Mouse (Mus musculus) brain, adult 2 months (tissue): ENCODE measurements around the gene Canx.

Experiments used
- DNase-seq: peaks from one replicate; pipeline ENCODE4 v3.0.0; 2011; ENCODE audit warnings: low read depth, low spot score

Gene Canx

DNA sequence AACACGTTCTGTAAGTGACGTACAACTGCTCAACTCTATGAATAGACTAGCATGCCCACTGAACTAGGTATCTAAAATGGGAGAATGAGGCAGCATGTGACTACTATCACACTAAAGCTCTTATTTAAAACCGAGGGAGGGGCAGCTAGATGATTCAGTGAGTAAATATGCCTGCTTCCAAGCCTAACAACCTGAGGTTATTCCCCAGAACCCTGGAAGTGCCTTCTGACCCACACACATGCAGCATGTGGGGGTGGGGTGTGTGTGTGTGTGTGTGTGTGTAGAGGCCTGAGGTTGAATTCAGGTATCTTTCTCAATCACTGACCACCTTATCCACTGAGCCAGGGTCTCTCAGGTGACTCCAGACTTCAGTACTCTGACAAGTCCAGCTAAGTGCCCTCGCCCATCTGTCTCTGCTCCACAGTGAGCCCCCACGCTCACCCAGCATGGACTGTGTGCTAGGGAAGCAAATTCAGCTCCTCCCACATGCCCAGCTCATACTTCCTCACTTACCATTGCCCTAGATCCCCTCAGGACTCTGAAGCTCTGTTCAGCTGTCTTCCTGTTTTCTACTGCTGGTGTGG is 49.8 kb downstream of the Canx start:
- peak; percentile 75 for DNase-seq

DNA sequence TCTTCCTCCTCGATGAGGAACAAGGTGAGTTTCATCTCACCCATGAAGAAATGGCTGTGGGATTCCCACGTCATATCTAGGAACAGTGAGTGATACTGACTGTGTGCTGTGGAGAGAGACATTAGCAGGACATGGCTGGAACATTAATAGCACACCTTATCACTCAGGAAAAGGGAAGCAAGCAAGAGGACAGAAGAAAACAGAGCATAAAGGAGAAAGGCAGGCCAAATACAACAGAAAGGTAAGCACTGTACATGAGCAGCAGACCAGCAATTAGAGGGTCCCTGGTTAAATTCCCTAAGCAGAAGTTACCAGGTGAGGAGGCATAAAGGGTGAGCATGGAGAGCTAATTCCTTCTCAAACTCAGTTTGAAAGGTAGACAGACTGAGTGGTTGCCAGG is 50.4 kb downstream of the Canx start:
- no peak for DNase-seq

DNA sequence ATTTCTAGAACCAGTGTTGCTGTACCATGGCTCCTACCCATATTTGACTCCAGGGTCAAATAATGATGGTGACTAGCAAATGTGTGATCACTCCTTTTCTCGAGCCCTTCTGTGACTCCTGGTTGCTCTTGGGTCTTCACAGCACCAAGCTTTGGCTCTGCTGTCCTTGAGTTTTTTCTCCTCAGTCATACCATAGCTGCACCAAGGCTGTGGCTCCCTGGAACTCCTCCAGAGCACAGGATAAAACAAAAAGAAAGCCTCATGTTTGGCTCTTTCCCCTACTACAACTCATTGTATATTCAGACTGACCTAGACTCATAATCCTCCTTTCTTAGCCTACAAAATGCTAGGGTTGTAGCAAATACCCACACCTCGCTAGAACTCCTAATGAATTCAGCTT is 52.7 kb downstream of the Canx start:
- no peak for DNase-seq

DNA sequence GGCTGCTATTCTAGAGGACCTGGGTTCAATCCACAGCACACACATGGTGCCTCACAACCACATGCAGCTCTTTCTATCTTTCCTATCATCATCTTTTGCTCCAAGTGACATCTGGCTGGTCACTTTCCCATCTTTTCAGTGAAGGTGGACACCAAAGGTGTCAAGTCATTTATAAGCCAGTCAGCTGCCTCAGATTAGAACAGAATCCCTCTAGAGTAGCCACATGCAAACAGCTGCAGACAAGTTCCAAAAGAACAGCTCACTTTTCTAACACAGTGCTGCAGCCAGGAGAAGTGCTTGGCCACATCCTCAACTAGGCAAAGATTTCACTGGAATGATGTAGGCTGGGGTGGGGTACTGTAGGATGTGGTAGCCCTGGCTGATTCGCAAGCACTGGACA is 55.6 kb downstream of the Canx start:
- no peak for DNase-seq

DNA sequence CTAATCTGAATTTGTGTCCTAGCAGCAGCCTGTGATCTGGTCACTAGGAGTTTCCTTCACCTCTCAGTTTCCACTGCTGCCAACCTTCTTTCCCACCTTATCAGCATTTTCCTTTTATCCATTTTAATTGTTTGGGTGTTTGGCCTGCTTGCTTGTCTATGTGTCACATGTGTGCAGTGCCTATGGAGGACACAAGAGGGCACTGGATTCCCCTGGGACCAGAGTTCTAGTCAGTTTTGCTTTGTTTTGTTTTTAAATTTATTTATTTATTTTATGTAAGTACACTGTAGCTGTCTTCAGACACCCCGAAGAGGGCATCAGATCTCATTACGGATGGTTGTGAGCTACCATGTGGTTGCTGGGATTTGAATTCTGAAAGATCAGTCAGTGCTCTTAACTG is 56.3 kb downstream of the Canx start:
- DNase-seq, result no peak

DNA sequence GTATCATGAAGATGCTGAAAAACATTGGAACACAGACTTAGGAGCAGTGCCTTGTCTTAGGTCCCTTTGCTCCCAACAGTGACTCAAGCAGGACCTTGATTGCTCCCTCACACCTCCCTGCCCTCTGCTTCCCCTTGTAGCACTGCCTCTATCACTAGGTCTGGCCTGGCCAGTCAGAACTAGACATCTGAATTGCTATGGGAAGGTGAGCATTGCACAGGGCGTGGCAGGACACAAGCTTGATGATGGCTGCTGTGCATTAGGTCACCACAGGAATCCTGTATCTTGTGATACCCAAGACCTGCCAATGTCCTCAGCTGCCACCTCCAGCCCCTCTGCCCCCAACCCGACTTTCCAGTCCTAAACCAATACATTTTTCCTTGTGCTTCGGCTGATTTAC is 58.5 kb downstream of the Canx start:
- no peak for DNase-seq

DNA sequence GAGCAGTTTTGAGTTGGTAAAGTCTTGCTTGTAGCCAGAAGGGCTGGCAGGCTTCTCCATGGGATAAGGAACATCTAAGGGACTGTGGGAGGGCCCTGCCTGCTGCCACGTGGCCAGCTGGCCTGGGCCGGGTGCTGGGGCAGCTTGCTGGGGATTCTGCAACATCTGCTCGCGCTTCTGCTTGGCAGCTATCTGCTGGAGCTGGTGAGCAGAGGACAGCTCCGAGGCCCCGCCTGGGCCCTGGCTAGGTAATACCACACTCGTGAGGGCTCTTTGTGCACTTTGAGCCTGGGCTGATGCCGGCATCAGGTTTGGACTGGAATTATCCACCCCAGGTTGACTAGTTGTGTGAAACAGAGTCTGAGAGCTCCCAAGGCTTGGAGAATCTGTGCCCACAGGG is 59.5 kb downstream of the Canx start:
- DNase-seq, result peak; percentile 40

DNA sequence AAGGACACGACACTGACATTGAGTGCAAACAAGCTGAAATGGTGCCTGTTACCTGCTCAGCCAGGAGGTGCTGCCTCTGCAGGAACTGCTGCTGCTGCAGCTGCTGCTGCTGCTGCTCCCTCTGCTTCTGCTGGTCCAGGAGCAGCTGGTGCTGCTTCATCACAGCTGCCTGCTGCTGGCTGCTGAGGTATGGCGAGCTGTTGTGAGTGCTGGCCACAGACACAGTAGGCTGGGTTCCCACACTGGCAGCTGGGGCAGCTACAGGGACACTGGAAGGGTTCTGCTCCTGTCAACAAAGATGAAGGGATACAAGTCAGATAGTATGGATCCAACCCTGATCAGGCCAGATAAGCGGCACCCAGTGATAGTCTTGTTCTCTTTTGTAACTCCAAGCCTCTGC is 62.3 kb downstream of the Canx start:
- DNase-seq, result no peak

DNA sequence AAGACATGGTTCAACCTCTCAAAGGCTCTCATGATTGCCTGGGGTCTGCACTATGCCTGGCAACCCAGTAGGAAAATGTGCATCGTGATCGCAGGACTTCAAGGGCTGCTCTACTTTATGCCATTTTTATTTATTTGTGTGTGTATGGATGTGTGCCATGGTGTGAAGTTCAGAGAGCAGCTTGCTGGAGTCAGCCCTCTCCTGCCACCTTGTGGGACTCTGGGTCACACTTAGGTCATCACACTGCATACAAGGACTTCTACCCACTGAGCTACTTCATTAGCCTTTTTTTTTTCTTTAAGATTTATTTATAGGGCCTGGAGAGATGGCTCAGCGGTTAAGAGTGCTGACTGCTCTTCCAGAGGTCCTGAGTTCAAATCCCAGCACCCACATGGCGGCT is 63.5 kb downstream of the Canx start:
- DNase-seq, result peak; percentile 69

DNA sequence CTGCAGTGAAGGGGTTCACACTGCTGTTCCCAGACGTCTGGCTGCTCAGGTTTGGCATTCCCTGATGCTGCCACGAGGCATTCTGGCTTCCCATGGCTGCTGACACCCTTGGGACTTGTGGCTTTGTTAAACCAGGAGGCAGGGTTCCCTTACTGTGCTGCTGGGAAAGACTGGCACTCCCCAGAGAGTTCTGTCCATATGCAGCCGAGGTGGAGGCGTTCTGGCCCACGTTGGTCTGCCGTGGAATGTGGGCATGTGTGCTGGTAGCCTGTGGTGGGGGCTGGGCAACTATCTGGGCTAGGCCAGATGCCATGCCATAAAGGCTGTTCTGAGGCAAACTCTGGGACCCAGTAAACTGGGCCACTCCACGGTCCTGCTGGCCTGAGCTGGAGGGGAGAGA is 67.2 kb downstream of the Canx start:
- peak; percentile 78 for DNase-seq

DNA sequence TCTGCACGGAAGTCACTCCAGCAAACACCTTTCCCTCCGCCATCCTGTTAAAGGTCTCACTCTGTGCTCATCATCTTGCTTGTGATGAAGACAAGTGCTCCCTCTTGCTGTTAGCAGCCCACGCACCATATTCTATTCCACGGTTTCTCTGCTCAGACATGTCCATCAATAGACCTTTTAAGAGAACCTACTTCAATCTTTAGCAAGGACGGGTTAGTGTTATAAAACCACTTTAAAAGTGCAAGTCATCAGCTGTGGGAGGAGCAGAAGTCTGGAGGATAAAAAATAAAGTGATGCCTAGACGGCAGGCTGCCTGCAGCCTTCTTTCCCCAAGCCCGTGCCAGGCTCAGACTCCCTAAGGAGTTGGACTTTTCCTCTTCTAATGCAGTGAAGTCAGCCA is 68.9 kb downstream of the Canx start:
- peak; percentile 75 for DNase-seq

DNA sequence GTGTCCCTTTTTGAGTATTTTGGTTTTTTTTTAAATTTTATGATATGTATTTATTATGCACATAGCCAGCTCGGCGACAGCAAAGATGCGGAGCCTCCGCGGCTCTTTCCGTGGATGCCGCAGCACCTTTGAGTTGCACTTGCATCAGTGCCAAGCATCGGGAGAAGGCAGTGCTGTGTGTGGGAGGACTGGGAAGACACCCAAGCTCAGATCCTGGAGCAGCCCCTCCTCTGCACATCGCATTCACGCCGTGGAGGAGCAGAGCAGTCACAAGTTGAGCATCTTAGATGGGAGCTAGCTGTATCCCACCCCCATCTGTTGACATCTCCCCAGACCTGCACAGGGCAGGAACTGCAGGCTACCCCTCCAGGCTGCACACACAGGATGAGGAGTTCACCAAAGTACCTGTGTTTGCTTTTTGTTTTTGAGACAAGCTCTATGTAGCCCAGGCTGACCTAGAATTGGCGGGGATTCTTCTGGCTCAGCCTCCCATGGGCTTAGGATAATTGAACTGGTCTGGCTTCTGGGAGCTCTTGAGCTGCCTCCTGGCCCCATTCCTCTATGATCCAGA is 71.4 kb downstream of the Canx start:
- peak; percentile 96 for DNase-seq

DNA sequence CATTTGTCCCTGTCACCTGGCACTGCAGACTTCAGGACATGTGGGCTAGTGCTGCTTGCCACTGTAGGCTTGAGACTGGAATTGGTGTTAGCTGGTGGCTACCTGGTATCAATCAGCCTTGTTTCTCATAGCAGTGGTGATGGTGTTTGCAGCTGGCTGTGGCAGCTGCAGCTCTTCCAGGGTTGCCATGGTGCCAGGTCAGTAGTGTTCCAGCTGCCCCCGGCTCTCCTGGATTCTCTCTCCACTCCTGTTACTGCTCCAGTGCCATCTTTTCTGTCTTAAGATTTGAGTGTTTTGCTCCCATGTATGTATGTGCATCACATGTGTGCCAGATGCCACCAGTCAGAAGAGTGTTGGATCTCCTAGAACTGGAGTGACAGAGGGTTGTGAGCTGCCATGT is 72.1 kb downstream of the Canx start:
- peak; percentile 54 for DNase-seq

DNA sequence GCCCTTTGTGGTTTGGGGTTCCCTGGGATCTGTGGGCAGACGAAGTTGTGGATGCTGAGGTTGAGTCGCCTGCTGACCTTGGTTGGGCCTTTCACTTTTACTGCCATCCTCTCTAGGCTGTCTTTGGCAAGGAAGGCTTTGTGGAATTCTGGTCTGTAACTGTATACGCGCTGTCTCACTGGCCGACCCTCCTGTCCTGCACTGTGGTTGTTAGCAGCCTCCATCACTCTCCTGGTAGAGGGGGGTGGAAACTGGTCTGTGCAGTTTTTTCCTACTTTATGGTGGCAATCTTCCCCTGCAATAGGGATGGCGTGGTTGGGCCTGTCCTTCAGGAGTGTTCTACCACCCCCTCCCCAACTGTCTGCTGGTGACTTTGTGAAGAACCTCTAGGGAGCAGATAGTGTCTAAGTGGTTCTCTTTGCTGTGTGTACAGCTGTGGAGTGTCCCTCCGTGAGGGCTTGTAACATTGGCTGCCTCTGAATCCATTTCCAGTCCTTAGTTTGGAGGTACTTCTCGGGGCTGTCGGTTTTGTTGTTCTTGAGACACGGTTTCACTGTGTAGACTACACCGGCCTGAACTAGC is 72.7 kb downstream of the Canx start:
- no peak for DNase-seq

DNA sequence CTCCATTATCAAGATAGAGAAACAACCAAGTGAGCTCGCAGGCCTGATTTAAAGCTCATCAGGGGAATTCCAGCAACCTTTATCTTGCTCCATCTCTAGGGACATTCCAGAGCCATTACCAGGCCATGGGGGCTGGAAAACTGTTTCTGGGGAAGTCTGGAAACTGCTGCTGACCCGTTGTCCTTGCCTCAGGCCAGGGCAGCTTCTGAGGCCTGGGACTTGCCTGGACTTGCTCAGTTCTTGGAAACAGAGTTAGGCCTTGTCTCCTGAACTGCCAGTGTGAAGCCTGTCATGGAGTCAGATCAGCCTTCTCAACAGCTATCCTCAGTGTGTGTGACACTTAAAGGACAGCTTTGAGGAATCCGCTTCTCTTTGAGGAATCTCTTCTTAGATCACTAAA is 73.3 kb downstream of the Canx start:
- DNase-seq, result no peak

DNA sequence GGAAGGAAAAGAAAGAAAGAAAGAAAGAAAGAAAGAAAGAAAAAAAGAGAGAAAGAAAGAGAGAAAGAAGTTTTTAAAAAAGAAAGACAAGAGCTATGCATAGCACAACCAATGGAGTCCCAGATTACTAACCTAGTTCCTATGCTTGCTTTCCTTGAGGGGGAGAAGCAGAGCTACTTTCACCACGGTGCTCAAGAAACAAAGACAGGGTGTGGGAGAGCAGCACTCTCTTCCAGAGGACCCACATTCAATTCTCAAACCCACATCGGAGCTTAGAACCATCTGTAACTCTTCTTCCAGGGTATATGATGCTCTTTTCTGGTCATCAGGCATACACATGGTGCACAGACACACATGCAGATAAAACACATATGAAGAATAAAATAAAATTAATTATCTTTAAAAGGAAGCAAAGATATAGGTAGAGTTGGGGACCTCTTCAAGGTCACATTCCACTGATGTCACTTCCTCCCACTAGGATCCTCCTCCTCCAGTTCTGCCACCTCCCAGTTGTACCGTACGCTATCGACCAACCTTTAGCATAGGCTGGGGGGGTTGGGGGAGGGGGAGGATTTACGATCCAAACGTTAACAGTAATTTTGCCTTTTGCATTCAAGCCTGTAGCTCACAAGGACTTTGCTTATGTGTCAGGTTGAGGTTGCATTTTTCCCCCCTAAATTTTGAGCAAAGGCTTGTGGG is 76.9 kb downstream of the Canx start:
- DNase-seq, result no peak

DNA sequence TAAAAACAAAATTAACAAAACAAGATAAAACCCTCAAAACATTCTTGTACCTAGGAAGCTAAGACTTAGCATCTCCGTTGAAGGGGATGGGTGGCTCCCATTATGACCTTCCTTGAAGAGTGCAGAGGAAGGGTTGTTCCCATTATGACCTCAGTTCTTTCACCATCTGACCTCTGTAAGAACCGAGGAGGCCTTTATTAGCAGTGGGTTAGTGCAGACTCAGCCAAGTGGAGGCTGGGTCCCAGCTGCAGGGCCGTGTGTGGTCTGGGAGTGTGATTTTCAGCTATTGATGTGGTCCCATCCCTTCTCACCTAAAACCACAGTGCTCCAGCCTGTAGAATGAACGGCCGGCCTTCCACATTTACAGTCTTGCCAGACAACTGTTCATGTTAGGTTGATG is 80.2 kb downstream of the Canx start:
- no peak for DNase-seq
